Comparison of ENCODE assay signal across 21 mouse cellular contexts in the genomic region with DNA sequence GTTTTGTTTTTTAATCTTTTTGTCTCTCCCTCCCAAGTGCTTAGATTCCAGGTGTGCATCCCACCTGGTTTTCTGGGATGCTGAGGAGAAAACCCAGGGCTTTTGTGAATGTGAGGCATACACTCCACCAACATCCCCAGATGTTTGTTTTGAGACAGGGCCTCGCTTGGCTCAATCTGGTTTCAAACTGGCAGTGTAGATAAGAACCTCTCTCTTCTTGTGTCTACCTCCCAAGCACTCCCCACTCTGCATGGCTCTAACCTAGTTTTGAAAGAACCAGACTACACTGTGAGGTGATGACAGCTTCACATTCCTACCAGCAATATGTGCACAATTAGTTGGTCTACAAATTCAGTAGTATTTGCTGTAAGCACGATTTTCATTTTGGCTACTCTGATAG. TPM values are rescaled to one million over a fixed set of nuclear protein-coding genes. Genes with fewer than 3 reads are reported as not detected.
DNase-seq lines count a peak whose midpoint lies in the region; ATAC-seq lines count a peak whose summit lies in the region.
"Had no signal": no experiment of that assay in that cellular context is flagged by ENCODE, and none has a peak within 500 bp of the region (broad histone marks: within the 10 kb centered on the region; RNA-seq: fewer than 3 reads in every experiment).

No protein-coding gene starts in this region.

- peak; percentile 90 for ATAC-seq in liver, embryonic 12.5 days
- ATAC-seq: intestine, postnatal 0 days; midbrain, embryonic 13.5 days; Patski had no signal

- H3K27ac ChIP-seq in heart, embryonic 10.5 days = no peak overlapping the region
- H3K27ac ChIP-seq in liver, embryonic 12.5 days = peak overlapping the region; percentile 45
- H3K27ac ChIP-seq: hindbrain, embryonic 14.5 days; kidney, postnatal 0 days; limb, embryonic 10.5 days; midbrain, embryonic 13.5 days had no signal

- no peaks in the 10 kb centered on the region; the same call in 1 of the 2 replicates for H3K36me3 ChIP-seq in heart, embryonic 10.5 days
- H3K36me3 ChIP-seq in liver, embryonic 12.5 days = no peaks in the 10 kb centered on the region
- H3K36me3 ChIP-seq: heart, embryonic 13.5 days; limb, embryonic 10.5 days; midbrain, embryonic 13.5 days had no signal

- no peak overlapping the region for H3K9ac ChIP-seq in liver, embryonic 12.5 days
- H3K9ac ChIP-seq: heart, embryonic 13.5 days; hindbrain, embryonic 14.5 days; midbrain, embryonic 13.5 days had no signal

- intact Hi-C loops in heart, postnatal 36 days (cut with DNase I) = no loop called here

- no peak overlapping the region for H3K4me3 ChIP-seq in heart, embryonic 10.5 days
- no peak overlapping the region for H3K4me3 ChIP-seq in liver, embryonic 12.5 days
- H3K4me3 ChIP-seq: heart, embryonic 13.5 days; limb, embryonic 10.5 days; midbrain, embryonic 13.5 days; myocyte had no signal

- peaks cover 16% of the 10 kb centered on the region for H3K4me1 ChIP-seq in heart, embryonic 10.5 days
- H3K4me1 ChIP-seq in liver, embryonic 12.5 days = peaks cover 27% of the 10 kb centered on the region
- H3K4me1 ChIP-seq: limb, embryonic 10.5 days; midbrain, embryonic 13.5 days had no signal

- no peaks in the 10 kb centered on the region for H3K27me3 ChIP-seq in heart, embryonic 10.5 days (ENCODE audit: insufficient read depth, poor library complexity, severe bottlenecking)
- H3K27me3 ChIP-seq in liver, embryonic 12.5 days (replicated peaks) = peaks cover 14% of the 10 kb centered on the region
- H3K27me3 ChIP-seq: midbrain, embryonic 13.5 days; Patski had no signal

- DNase-seq in heart, embryonic 10.5 days (ENCODE audit: low spot score) = peak; percentile 75
- no peak for DNase-seq in heart, postnatal 36 days
- DNase-seq in spleen, postnatal 36 days (ENCODE audit: low spot score in 2 of 2) = peak; percentile 18 to 44
- no peak for DNase-seq in spleen, postnatal 14 days (ENCODE audit: low spot score in 2 of 2)
- peak; percentile 51 to 68 for DNase-seq in spleen, postnatal 4 days (ENCODE audit: low spot score in 2 of 2)
- no peak for DNase-seq in T-cell, adult 2 months (ENCODE audit: low spot score)
- DNase-seq in neural tube, embryonic 10.5 days (ENCODE audit: extremely low spot score, low spot score) = no peak
- DNase-seq: adrenal gland, postnatal 25 days; cerebellum, adult 9-11 months; gastrocnemius, postnatal 14 days; lung, adult 2 months; lung, postnatal 4 days had no signal

- 25% methylated on average over 2 of the region's 2 CpGs for WGBS in heart, embryonic 10.5 days
- WGBS in liver, embryonic 12.5 days (ENCODE audit: insufficient replicate concordance) = 25% methylated on average over 2 of the region's 2 CpGs

- peak overlapping the region; percentile 22; the same call in 1 of the 2 replicates for H3K4me2 ChIP-seq in liver, embryonic 12.5 days
- H3K4me2 ChIP-seq: heart, embryonic 13.5 days; hindbrain, embryonic 14.5 days; midbrain, embryonic 13.5 days had no signal

- no peaks in the 10 kb centered on the region for H3K9me3 ChIP-seq in heart, embryonic 10.5 days
- H3K9me3 ChIP-seq in liver, embryonic 12.5 days (replicated peaks) = peaks cover 16% of the 10 kb centered on the region
- H3K9me3 ChIP-seq: limb, embryonic 10.5 days; midbrain, embryonic 13.5 days had no signal

RNA-seq across cellular contexts. Expression of a gene that starts 43.1 kb away (rescaled TPM):
- 31.8 and 35.9 TPM in 2 replicates for polyA plus RNA-seq in heart, embryonic 10.5 days (2016; fragmentation: Nextera tagmentation; extraction: Ambion mirVana)
- total RNA-seq in heart, postnatal 36 days (2021) = 1 to 10 TPM in 1 of 2 experiments, under 1 TPM in 1; 1.00 to 1.0 TPM
- polyA plus RNA-seq in liver, embryonic 12.5 days (2016; fragmentation: Nextera tagmentation; extraction: Ambion mirVana) = 58.1 and 58.9 TPM in 2 replicates

RNA-seq across cellular contexts. Expression of a gene that starts 43.1 kb away (rescaled TPM):
- 2.0 and 3.3 TPM in 2 replicates for polyA plus RNA-seq in heart, embryonic 10.5 days (2016; fragmentation: Nextera tagmentation; extraction: Ambion mirVana)
- total RNA-seq in heart, postnatal 36 days (2021) = 10 to 100 TPM; 13.9 to 14.3 TPM
- 3.0 and 4.3 TPM in 2 replicates for polyA plus RNA-seq in liver, embryonic 12.5 days (2016; fragmentation: Nextera tagmentation; extraction: Ambion mirVana)

RNA-seq across cellular contexts. Expression of a gene that starts 44.4 kb away (rescaled TPM):
- 6.5 and 8.1 TPM in 2 replicates for polyA plus RNA-seq in heart, embryonic 10.5 days (2016; fragmentation: Nextera tagmentation; extraction: Ambion mirVana)
- 1 to 10 TPM; 5.4 to 5.9 TPM for total RNA-seq in heart, postnatal 36 days (2021)
- 3.4 and 3.7 TPM in 2 replicates for polyA plus RNA-seq in liver, embryonic 12.5 days (2016; fragmentation: Nextera tagmentation; extraction: Ambion mirVana)

Comparison
In these comparisons a context has a peak if more than half of its experiments do, and no peak if none do; other contexts are left out.
1. DNase-seq: peak in heart, embryonic 10.5 days (single experiment), spleen, postnatal 36 days (2 of 2) and spleen, postnatal 4 days (2 of 2); none in heart, postnatal 36 days (0 of 2), spleen, postnatal 14 days (0 of 2), T-cell, adult 2 months (single experiment) and neural tube, embryonic 10.5 days (single experiment).